Mouse (Mus musculus): ENCODE measurements around the gene Fam19a5. TPM values are rescaled to one million over a fixed set of nuclear protein-coding genes. Genes with fewer than 3 reads are reported as not detected.

Gene Fam19a5
- polyA plus RNA-seq, 1 experiment from 2014 or later = 6.5 TPM

DNA sequence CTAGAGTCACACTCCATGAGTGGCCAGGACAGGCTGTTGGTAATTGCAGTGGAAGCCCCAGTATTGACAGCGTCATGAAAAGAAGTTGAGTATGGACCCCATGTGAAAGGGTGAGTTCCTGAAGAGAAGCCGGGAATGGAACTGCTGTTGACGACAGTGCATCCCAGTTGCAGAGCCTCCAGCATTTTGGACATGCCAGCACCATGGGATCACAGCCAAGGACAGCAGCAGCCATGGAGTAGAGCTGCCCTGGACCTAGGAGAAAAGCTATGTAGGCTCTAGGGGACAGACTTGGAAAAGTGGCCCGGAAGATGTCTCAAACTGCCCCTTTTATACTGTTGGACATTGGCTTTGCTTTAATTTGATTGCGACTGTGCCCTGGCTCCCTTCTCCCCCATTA, 91.2 kb downstream of the Fam19a5 start:
- H3K4me3 ChIP-seq (ENCODE audit: low read depth, low read length) = no peak overlapping the region
- WGBS = 93% methylated on average over 5 of the region's 5 CpGs
- H3K9me3 ChIP-seq (ENCODE audit: control insufficient read depth, low read length) = no peaks in the 10 kb centered on the region
- H3K27me3 ChIP-seq (ENCODE audit: control insufficient read depth, insufficient read depth, low read length) = no peaks in the 10 kb centered on the region
- no peaks in the 10 kb centered on the region for H3K36me3 ChIP-seq (ENCODE audit: control insufficient read depth, insufficient read depth, low read length)
- no peak overlapping the region for H3K9ac ChIP-seq (ENCODE audit: low read length)
- H3K4me2 ChIP-seq (ENCODE audit: low read depth, low read length, severe bottlenecking) = no peak overlapping the region
- H3K27ac ChIP-seq (ENCODE audit: low read depth, low read length) = no peak overlapping the region
- no peaks in the 10 kb centered on the region for H3K4me1 ChIP-seq (replicated peaks; ENCODE audit: control insufficient read depth, insufficient read depth, low read length)
- no peak for DNase-seq (ENCODE audit: low spot score)
- no peak for ATAC-seq (replicated peaks; ENCODE audit: low FRiP score)

DNA sequence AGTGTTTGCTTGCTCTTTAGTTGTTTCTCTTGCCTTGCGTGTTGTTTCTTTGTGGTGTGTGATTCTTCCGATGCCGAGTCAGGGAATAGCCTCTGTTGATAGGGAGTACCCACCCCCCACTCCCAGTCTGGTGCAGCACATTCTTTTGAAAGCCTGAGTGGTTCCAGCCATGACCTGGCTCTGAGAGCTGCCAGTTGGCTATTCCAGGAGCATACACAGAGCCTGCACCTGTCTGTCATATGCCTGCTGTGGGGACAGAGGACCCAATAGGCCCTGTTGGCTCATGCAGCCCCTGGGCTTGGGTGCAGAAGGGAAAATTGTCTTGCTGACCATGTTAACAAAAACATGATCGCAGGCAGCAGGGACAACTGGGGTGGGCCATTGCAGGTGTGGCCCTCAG, 92.3 kb downstream of the Fam19a5 start:
- no peak overlapping the region for H3K4me2 ChIP-seq (ENCODE audit: low read depth, low read length, severe bottlenecking)
- H3K27me3 ChIP-seq (ENCODE audit: control insufficient read depth, insufficient read depth, low read length) = no peaks in the 10 kb centered on the region
- H3K4me1 ChIP-seq (replicated peaks; ENCODE audit: control insufficient read depth, insufficient read depth, low read length) = no peaks in the 10 kb centered on the region
- H3K4me3 ChIP-seq (ENCODE audit: low read depth, low read length) = no peak overlapping the region
- no peak for DNase-seq (ENCODE audit: low spot score)
- no peaks in the 10 kb centered on the region for H3K9me3 ChIP-seq (ENCODE audit: control insufficient read depth, low read length)
- H3K27ac ChIP-seq (ENCODE audit: low read depth, low read length) = no peak overlapping the region
- 88% methylated on average over 4 of the region's 4 CpGs for whole genome bisulfite sequencing
- no peak overlapping the region for H3K9ac ChIP-seq (ENCODE audit: low read length)
- no peak for ATAC-seq (replicated peaks; ENCODE audit: low FRiP score)
- H3K36me3 ChIP-seq (ENCODE audit: control insufficient read depth, insufficient read depth, low read length) = no peaks in the 10 kb centered on the region

DNA sequence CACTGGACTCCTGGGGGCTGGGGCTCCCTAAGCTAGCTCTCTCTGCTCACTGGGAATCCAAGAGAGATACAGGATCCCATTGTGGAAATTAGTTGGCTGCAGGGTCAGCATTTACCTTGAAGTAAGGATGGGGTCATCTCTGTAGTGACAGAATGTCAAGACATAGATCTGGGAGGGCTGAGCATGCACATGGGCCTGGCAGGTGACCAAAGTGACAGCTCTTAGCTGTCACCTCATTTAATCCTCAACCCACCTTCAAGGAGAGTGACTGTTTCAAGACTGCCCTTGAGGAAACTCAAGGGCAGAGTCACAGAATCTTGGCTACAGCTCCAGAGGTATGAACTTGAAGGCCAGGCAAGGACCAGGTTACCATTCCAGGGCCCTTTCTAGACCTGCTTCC, 93.1 kb downstream of the Fam19a5 start:
- DNase-seq (ENCODE audit: low spot score) = no peak
- ATAC-seq (replicated peaks; ENCODE audit: low FRiP score) = no peak

DNA sequence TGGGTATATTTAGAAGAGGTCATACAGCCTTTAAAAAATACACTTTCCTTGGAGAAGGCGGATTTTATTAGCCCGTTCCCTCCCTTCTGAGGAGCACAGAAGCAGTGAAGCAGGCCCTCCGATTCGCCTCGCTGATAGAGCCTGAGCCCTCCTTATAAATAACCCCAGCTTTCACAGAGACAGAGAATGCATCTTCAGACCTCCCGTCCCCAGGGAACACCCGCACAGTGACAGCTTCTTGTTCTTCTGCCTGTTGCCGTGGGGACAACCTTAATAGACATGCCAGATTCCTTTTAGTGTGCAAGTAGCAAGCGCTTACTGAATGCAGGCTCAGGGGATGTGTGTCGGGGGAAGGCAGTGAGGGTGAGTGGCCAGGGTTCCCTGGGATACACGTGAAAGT, 94.2 kb downstream of the Fam19a5 start:
- no peak for ATAC-seq (replicated peaks; ENCODE audit: low FRiP score)
- H3K9me3 ChIP-seq (ENCODE audit: control insufficient read depth, low read length) = no peaks in the 10 kb centered on the region

More for the DNA sequence above, 93.1 kb downstream of the Fam19a5 start:
- H3K36me3 ChIP-seq (ENCODE audit: control insufficient read depth, insufficient read depth, low read length) = no peaks in the 10 kb centered on the region
- H3K4me2 ChIP-seq (ENCODE audit: low read depth, low read length, severe bottlenecking) = no peak overlapping the region
- no peaks in the 10 kb centered on the region for H3K4me1 ChIP-seq (replicated peaks; ENCODE audit: control insufficient read depth, insufficient read depth, low read length)
- H3K27me3 ChIP-seq (ENCODE audit: control insufficient read depth, insufficient read depth, low read length) = no peaks in the 10 kb centered on the region
- no peak overlapping the region for H3K4me3 ChIP-seq (ENCODE audit: low read depth, low read length)
- H3K9me3 ChIP-seq (ENCODE audit: control insufficient read depth, low read length) = no peaks in the 10 kb centered on the region
- no peak overlapping the region for H3K9ac ChIP-seq (ENCODE audit: low read length)
- no peak overlapping the region for H3K27ac ChIP-seq (ENCODE audit: low read depth, low read length)

DNA sequence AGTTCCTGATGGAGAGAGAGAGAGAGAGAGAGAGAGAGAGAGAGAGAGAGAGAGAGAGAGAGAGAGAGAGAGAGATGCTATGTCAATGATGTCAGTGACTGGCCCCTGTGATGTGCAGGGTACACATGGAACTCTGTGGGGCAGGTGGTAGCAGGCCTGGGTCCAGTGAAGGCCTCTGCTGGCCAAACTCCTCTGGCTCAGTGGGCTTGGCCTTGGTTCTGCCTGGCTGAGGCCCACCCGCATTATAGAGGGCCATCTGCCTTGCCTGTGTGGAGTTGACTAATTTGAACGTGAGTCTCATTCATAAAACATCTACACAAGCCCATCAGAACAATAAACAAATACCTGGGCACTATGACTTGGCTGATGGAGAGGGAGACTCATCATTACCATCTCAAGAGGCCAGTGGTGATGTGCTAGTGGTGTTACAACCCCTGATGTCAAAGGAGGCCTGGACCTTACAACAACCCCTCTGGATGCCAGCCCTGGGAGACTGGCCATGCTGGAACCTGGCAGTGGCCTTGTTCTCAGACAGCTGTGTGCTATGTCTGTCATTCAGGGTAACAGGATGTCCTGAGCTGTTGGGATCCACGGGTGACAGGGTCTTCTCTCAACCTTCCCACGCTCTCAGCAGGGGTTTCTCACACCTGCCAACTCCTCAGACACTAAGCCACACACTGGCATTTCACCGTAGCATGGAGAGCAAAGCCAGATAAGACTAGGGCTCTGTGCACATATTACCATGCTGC, 102.4 kb downstream of the Fam19a5 start:
- Histone ChIP-seq H3K27me3 (ENCODE audit: control insufficient read depth, insufficient read depth, low read length) (no peaks in the 10 kb centered on the region), H3K4me1 (replicated peaks; ENCODE audit: control insufficient read depth, insufficient read depth, low read length) (peaks cover 7% of the 10 kb centered on the region; the same call in 1 of the 2 replicates), H3K9ac (ENCODE audit: low read length) (no peak overlapping the region), H3K27ac (ENCODE audit: low read depth, low read length) (no peak overlapping the region), H3K4me2 (ENCODE audit: low read depth, low read length, severe bottlenecking) (no peak overlapping the region), H3K36me3 (ENCODE audit: control insufficient read depth, insufficient read depth, low read length) (no peaks in the 10 kb centered on the region), H3K9me3 (ENCODE audit: control insufficient read depth, low read length) (no peaks in the 10 kb centered on the region), H3K4me3 (ENCODE audit: low read depth, low read length) (no peak overlapping the region)
- DNase-seq (ENCODE audit: low spot score) (no peak), ATAC-seq (replicated peaks; ENCODE audit: low FRiP score) (no peak)
- 83% methylated on average over 5 of the region's 5 CpGs for WGBS

More for the DNA sequence above, 94.2 kb downstream of the Fam19a5 start:
- Histone ChIP-seq H3K27ac (ENCODE audit: low read depth, low read length) (no peak overlapping the region), H3K36me3 (ENCODE audit: control insufficient read depth, insufficient read depth, low read length) (no peaks in the 10 kb centered on the region), H3K4me3 (ENCODE audit: low read depth, low read length) (no peak overlapping the region), H3K4me1 (replicated peaks; ENCODE audit: control insufficient read depth, insufficient read depth, low read length) (no peaks in the 10 kb centered on the region), H3K4me2 (ENCODE audit: low read depth, low read length, severe bottlenecking) (no peak overlapping the region), H3K27me3 (ENCODE audit: control insufficient read depth, insufficient read depth, low read length) (no peaks in the 10 kb centered on the region), H3K9ac (ENCODE audit: low read length) (no peak overlapping the region)
- WGBS = 76% methylated on average over 11 of the region's 11 CpGs
- no peak for DNase-seq (ENCODE audit: low spot score)

DNA sequence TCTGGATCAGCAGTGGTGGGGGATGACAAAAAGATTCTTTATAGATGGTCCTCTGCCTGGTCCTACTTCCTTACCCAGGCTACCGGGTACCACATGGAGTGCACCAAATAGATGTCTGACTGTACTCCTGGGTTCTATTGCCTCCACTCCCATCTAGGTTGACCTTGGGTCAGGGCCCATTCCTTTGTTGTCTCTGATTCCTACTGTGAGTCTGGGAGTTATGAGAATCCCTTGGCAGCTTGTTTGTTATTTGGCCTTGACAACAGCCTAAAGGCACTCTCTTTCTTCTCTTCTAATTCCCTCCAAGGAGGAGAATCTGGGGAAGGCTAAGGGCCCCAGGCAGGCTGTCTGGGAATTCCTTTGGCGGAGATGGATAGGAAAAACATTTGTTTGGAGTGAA, 105.6 kb downstream of the Fam19a5 start:
- 82% methylated on average over 2 of the region's 2 CpGs for WGBS
- Histone ChIP-seq H3K9me3 (ENCODE audit: control insufficient read depth, low read length) (no peaks in the 10 kb centered on the region), H3K4me3 (ENCODE audit: low read depth, low read length) (no peak overlapping the region), H3K4me2 (ENCODE audit: low read depth, low read length, severe bottlenecking) (no peak overlapping the region), H3K27ac (ENCODE audit: low read depth, low read length) (no peak overlapping the region), H3K9ac (ENCODE audit: low read length) (no peak overlapping the region), H3K36me3 (ENCODE audit: control insufficient read depth, insufficient read depth, low read length) (no peaks in the 10 kb centered on the region), H3K4me1 (replicated peaks; ENCODE audit: control insufficient read depth, insufficient read depth, low read length) (peaks cover 7% of the 10 kb centered on the region; the same call in 1 of the 2 replicates), H3K27me3 (ENCODE audit: control insufficient read depth, insufficient read depth, low read length) (no peaks in the 10 kb centered on the region)
- no peak for ATAC-seq (replicated peaks; ENCODE audit: low FRiP score)
- DNase-seq (ENCODE audit: low spot score) = no peak

DNA sequence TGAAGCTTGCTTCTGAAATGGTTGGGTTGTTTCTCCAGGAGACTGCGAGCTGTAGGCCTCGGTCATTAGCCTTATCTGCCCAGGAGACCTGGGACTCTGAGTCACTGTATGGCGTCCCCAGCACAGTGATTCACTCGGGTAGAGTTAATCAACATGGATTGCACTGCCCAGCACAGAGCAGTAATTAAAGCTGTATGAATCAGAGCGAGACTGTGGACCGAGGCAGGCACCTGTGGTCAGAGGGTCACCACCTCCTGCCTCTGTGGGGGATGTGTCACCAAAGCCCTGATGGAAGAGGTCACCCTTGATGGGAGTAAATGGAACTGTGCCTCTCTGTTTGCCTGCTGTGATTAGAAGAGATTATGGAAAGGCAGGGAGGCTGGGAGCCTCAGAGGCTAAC, 110.5 kb downstream of the Fam19a5 start:
- Histone ChIP-seq H3K27ac (ENCODE audit: low read depth, low read length) (no peak overlapping the region), H3K4me1 (replicated peaks; ENCODE audit: control insufficient read depth, insufficient read depth, low read length) (no peaks in the 10 kb centered on the region), H3K27me3 (ENCODE audit: control insufficient read depth, insufficient read depth, low read length) (no peaks in the 10 kb centered on the region), H3K36me3 (ENCODE audit: control insufficient read depth, insufficient read depth, low read length) (no peaks in the 10 kb centered on the region), H3K9me3 (ENCODE audit: control insufficient read depth, low read length) (no peaks in the 10 kb centered on the region), H3K4me2 (ENCODE audit: low read depth, low read length, severe bottlenecking) (no peak overlapping the region), H3K4me3 (ENCODE audit: low read depth, low read length) (no peak overlapping the region), H3K9ac (ENCODE audit: low read length) (no peak overlapping the region)
- DNase-seq (ENCODE audit: low spot score) (no peak), ATAC-seq (replicated peaks; ENCODE audit: low FRiP score) (no peak)
- WGBS = 74% methylated on average over 6 of the region's 6 CpGs

DNA sequence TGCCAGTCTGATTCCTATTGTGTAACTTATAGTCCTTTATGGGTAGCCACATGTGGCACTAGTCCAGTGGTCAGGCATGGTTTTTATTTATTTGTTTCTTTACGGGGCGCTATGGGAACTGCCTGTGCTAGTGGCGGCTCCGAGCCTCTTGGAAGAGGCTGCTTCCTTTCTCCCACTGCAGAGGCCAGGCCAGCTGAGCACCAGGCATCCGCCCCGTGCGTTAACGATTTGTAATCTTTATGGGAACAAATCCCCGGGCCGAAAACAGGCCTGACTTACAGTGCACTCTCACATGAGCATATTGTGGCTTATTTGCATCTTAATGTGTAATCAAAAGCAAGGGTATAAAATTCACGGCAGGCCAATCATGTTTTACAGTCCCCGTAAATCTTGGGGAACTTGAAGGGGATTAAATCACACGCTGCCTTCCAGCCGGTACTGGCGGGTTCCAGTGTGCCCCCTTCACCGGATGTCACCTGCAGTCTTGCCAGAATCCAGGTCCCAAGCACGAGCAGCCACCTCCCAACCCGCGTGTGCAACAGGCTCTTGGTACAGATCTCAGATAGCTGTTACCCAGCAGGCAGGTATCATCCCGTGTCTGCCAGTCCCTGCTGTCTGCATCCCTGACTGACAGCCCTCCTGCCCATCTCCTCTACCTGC, 112.5 kb downstream of the Fam19a5 start:
- WGBS = 85% methylated on average over 20 of the region's 20 CpGs
- no peaks in the 10 kb centered on the region for H3K9me3 ChIP-seq (ENCODE audit: control insufficient read depth, low read length)
- H3K4me1 ChIP-seq (replicated peaks; ENCODE audit: control insufficient read depth, insufficient read depth, low read length) = no peaks in the 10 kb centered on the region
- DNase-seq (ENCODE audit: low spot score) (no peak), ATAC-seq (replicated peaks; ENCODE audit: low FRiP score) (no peak)
- no peaks in the 10 kb centered on the region for H3K36me3 ChIP-seq (ENCODE audit: control insufficient read depth, insufficient read depth, low read length)
- no peak overlapping the region for H3K9ac ChIP-seq (ENCODE audit: low read length)
- H3K27ac ChIP-seq (ENCODE audit: low read depth, low read length) = no peak overlapping the region
- H3K27me3 ChIP-seq (ENCODE audit: control insufficient read depth, insufficient read depth, low read length) = no peaks in the 10 kb centered on the region
- no peak overlapping the region for H3K4me2 ChIP-seq (ENCODE audit: low read depth, low read length, severe bottlenecking)
- H3K4me3 ChIP-seq (ENCODE audit: low read depth, low read length) = no peak overlapping the region

DNA sequence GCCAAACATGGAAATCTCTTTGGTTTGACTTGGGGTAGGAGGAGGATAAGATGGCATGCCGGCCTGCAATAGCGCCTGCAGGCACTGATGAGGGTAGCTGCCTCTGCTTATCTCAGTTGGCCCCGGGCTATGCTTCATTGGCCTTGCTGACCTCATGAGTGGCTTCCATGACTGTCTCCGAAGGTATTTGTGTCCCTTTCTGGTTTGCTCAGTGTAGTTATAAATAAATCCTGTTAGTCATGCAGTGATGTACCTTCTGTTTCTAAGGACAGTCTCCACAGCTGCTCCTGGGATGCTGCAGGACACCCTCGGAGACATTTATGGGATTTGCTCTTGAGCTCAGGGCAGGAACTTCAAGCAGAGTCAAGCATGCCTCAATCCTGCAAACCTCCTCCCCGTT, 115.6 kb downstream of the Fam19a5 start:
- no peak overlapping the region for H3K4me3 ChIP-seq (ENCODE audit: low read depth, low read length)
- H3K9me3 ChIP-seq (ENCODE audit: control insufficient read depth, low read length) = no peaks in the 10 kb centered on the region
- H3K4me1 ChIP-seq (replicated peaks; ENCODE audit: control insufficient read depth, insufficient read depth, low read length) = no peaks in the 10 kb centered on the region
- no peak for DNase-seq (ENCODE audit: low spot score)
- H3K27ac ChIP-seq (ENCODE audit: low read depth, low read length) = no peak overlapping the region
- H3K27me3 ChIP-seq (ENCODE audit: control insufficient read depth, insufficient read depth, low read length) = no peaks in the 10 kb centered on the region
- H3K4me2 ChIP-seq (ENCODE audit: low read depth, low read length, severe bottlenecking) = no peak overlapping the region
- H3K9ac ChIP-seq (ENCODE audit: low read length) = no peak overlapping the region
- ATAC-seq (replicated peaks; ENCODE audit: low FRiP score) = no peak
- WGBS = 91% methylated on average over 6 of the region's 6 CpGs
- no peaks in the 10 kb centered on the region for H3K36me3 ChIP-seq (ENCODE audit: control insufficient read depth, insufficient read depth, low read length)

Measured in forebrain, embryonic 11.5 days (tissue).